Mouse (Mus musculus): ENCODE data around the gene Dpysl5. TPM values are rescaled to one million over a fixed set of nuclear protein-coding genes. Genes with fewer than 3 reads are reported as not detected.
"Not testable (repeated sequence)": the region's sequence is repeated elsewhere in the genome, so short reads cannot be mapped to it uniquely, and the experiment has no call there.

Gene Dpysl5
- polyA plus RNA-seq, 1 experiment = 0.92 TPM

DNA sequence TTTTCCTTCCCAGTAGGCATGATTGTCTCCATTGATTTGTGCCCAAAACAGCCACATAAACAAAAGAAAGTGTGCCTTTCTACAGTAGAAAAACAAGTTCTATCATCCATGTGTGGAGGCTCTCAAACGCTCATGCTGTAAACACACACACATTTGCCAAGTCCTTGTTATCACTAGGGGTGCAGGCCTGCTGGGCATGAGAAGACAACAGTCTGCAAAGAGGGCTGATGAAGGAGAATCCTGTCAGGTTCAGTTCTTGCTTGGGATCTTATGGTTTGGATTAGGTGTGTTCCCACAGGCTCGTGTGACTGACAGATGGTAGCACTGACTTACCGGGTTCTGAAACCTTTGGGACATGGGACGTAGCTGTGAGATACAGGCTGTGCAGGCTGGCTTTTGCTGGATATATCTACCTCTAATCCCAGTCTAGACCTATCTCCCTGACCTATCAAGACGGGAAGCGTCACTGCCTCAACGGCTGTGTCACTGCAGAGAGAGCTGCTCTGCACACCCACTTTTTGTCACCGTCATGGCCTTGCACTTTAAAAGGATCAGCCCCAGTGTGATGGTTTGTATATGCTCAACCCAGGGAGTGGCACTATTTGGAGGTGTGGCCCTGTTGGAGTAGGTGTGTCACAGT lies 10.9 kb upstream of the Dpysl5 start:
- H3K27me3 ChIP-seq (ENCODE audit: control insufficient read depth, insufficient read depth, low read length) = no peaks in the 10 kb centered on the region; the same call in 1 of the 2 replicates
- no peak for DNase-seq
- no peak overlapping the region for H3K4me3 ChIP-seq (ENCODE audit: control insufficient read depth, insufficient read depth, low read length)
- no peaks in the 10 kb centered on the region for H3K4me1 ChIP-seq (replicated peaks; ENCODE audit: control insufficient read depth, insufficient read depth, low read length)
- 88% methylated on average over 8 of the region's 8 CpGs for WGBS
- TF ChIP-seq POLR2A (IDR thresholded peaks at IDR 0.05; ENCODE audit: control insufficient read depth, extremely low read depth, insufficient read depth, low read length, poor library complexity) (no peak), CTCF (IDR thresholded peaks at IDR 0.05; ENCODE audit: borderline replicate concordance, control insufficient read depth, extremely low read depth, insufficient read depth, low read length, poor library complexity) (no peak)
- no peaks in the 10 kb centered on the region for H3K36me3 ChIP-seq (ENCODE audit: control insufficient read depth, insufficient read depth, low read length)
- H3K27ac ChIP-seq (ENCODE audit: control insufficient read depth, insufficient read depth, low read length) = no peak overlapping the region

DNA sequence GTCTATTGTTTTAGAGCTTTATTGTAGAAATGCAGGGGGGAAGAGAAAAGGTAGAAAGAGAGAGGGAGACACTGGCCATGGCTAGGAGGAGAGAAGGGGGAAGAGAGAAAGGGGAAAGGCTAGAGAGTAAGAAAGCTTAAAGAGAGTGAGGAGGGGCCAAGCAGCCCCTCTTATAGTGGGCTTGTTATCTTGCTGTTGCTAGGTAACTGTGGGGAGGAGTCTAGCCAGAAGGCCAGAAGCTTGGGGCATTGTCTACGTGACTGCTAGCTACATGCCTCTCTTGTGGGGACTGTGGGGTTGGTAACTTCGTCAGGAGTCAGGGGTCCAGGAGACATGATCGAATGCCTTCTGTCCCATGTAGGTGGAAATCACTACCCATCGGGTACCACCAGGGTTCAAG lies 10.0 kb upstream of the Dpysl5 start:
- H3K4me3 ChIP-seq (ENCODE audit: control insufficient read depth, insufficient read depth, low read length); H3K27me3 ChIP-seq (ENCODE audit: control insufficient read depth, insufficient read depth, low read length); H3K27ac ChIP-seq (ENCODE audit: control insufficient read depth, insufficient read depth, low read length); DNase-seq; H3K36me3 ChIP-seq (ENCODE audit: control insufficient read depth, insufficient read depth, low read length); H3K4me1 ChIP-seq (replicated peaks; ENCODE audit: control insufficient read depth, insufficient read depth, low read length): not testable (repeated sequence)
- 73% methylated on average over 4 of the region's 4 CpGs for WGBS

GRCm38 (mm10) chr5:30701866-30702265 lies 9.5 kb upstream of the Dpysl5 start:
- Histone ChIP-seq H3K27me3 (ENCODE audit: control insufficient read depth, insufficient read depth, low read length) (no peaks in the 10 kb centered on the region; the same call in 1 of the 2 replicates), H3K4me1 (replicated peaks; ENCODE audit: control insufficient read depth, insufficient read depth, low read length) (no peaks in the 10 kb centered on the region), H3K4me3 (ENCODE audit: control insufficient read depth, insufficient read depth, low read length) (no peak overlapping the region), H3K36me3 (ENCODE audit: control insufficient read depth, insufficient read depth, low read length) (no peaks in the 10 kb centered on the region), H3K27ac (ENCODE audit: control insufficient read depth, insufficient read depth, low read length) (no peak overlapping the region)
- 88% methylated on average over 3 of the region's 3 CpGs for whole genome bisulfite sequencing
- no peak for TF ChIP-seq CTCF (IDR thresholded peaks at IDR 0.05; ENCODE audit: borderline replicate concordance, control insufficient read depth, extremely low read depth, insufficient read depth, low read length, poor library complexity)
- no peak for DNase-seq

DNA sequence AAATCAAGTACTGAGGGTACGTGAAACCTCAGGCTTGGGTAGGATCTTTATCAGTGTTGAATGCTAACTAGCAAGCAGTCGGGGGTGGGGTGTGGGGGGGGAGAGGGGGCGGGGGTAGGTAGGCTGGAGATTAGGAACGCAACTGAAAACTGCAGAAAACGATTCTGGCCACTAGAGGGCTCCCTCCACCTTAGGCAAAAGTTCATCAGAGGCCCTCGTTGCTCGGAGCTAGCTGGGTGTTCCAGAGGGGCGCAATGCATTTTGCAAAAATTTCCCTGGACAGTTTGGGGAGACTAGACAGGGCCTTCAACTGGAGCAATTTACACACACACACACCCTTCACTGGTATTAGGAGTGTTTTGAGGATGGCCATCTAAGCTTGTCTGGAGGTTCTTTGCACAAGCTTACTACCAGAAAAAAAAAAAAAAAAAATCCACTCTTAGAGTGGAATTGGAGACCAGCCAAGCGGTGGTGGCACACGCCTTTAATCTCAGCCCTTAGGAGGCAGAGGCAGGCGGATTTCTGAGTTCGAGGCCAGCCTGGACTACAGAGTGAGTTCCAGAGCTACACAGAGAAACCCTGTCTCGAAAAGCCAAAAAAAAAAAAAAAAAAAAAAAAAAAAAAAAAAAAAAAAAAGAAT lies 1.5 kb upstream of the Dpysl5 start:
- 8% methylated on average over 12 of the region's 13 CpGs for WGBS
- peak; percentile 70 for DNase-seq
- TF ChIP-seq POLR2A (IDR thresholded peaks at IDR 0.05; ENCODE audit: control insufficient read depth, extremely low read depth, insufficient read depth, low read length, poor library complexity) (no peak), CTCF (IDR thresholded peaks at IDR 0.05; ENCODE audit: borderline replicate concordance, control insufficient read depth, extremely low read depth, insufficient read depth, low read length, poor library complexity) (peak; percentile 53; the same call in 1 of the 2 replicates)
- H3K36me3 ChIP-seq (ENCODE audit: control insufficient read depth, insufficient read depth, low read length) = no peaks in the 10 kb centered on the region
- H3K4me3 ChIP-seq (ENCODE audit: control insufficient read depth, insufficient read depth, low read length) = no peak overlapping the region
- peaks cover 18% of the 10 kb centered on the region for H3K4me1 ChIP-seq (replicated peaks; ENCODE audit: control insufficient read depth, insufficient read depth, low read length)
- H3K27me3 ChIP-seq (ENCODE audit: control insufficient read depth, insufficient read depth, low read length) = peaks cover 18% of the 10 kb centered on the region; the same call in 1 of the 2 replicates
- H3K27ac ChIP-seq (ENCODE audit: control insufficient read depth, insufficient read depth, low read length) = no peak overlapping the region

DNA sequence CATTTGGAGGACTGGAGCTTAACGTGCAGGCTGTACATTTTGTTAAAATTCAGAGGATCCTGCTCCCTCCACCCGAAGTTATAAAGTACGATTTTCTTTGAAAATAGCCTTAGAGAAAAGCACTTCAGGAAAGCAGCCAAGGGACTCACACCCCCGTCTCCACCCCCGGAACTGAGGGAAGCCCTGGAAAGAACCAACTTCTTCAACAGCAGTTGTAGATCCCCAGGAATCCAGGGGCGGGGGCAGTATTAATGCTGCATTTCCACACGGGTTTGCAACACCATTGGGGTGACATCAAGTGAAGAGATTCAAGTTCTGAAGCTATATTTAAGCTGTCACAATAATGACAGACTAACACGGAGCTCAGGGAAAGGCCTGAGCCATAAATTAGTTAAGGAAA lies 878 bp upstream of the Dpysl5 start:
- TF ChIP-seq POLR2A (IDR thresholded peaks at IDR 0.05; ENCODE audit: control insufficient read depth, extremely low read depth, insufficient read depth, low read length, poor library complexity) (no peak), CTCF (IDR thresholded peaks at IDR 0.05; ENCODE audit: borderline replicate concordance, control insufficient read depth, extremely low read depth, insufficient read depth, low read length, poor library complexity) (no peak)
- DNase-seq = no peak
- 23% methylated on average over 8 of the region's 8 CpGs for WGBS
- peaks cover 18% of the 10 kb centered on the region; the same call in 1 of the 2 replicates for H3K27me3 ChIP-seq (ENCODE audit: control insufficient read depth, insufficient read depth, low read length)
- peaks cover 18% of the 10 kb centered on the region for H3K4me1 ChIP-seq (replicated peaks; ENCODE audit: control insufficient read depth, insufficient read depth, low read length)
- no peaks in the 10 kb centered on the region for H3K36me3 ChIP-seq (ENCODE audit: control insufficient read depth, insufficient read depth, low read length)
- H3K27ac ChIP-seq (ENCODE audit: control insufficient read depth, insufficient read depth, low read length) = no peak overlapping the region
- H3K4me3 ChIP-seq (ENCODE audit: control insufficient read depth, insufficient read depth, low read length) = no peak overlapping the region

DNA sequence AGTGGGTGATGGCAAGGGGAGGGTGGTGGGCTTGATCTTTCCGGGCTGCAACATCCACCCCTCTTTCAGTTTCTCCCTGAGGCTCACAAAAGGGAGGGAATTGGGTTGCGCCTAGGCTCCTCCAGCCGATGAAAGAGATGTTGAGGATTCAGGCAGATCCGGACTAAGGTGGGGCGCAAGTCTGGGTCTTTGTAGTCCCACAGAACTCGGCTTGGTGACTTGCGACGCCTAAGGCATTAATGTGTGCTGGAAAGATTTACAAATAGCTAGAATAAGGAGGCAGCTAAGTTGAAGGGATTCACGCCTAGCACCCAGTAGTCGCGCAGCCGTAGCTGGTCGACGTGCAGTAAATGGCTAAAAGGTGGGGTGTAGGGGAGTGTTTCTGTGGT lies 632 bp downstream of the Dpysl5 start:
- Histone ChIP-seq H3K27me3 (ENCODE audit: control insufficient read depth, insufficient read depth, low read length) (peaks cover 18% of the 10 kb centered on the region; the same call in 1 of the 2 replicates), H3K4me3 (ENCODE audit: control insufficient read depth, insufficient read depth, low read length) (peak overlapping the region; percentile 41), H3K27ac (ENCODE audit: control insufficient read depth, insufficient read depth, low read length) (no peak overlapping the region), H3K36me3 (ENCODE audit: control insufficient read depth, insufficient read depth, low read length) (no peaks in the 10 kb centered on the region), H3K4me1 (replicated peaks; ENCODE audit: control insufficient read depth, insufficient read depth, low read length) (peaks cover 18% of the 10 kb centered on the region)
- 3% methylated on average over 14 of the region's 14 CpGs for WGBS
- no peak for DNase-seq
- TF ChIP-seq POLR2A (IDR thresholded peaks at IDR 0.05; ENCODE audit: control insufficient read depth, extremely low read depth, insufficient read depth, low read length, poor library complexity) (no peak), CTCF (IDR thresholded peaks at IDR 0.05; ENCODE audit: borderline replicate concordance, control insufficient read depth, extremely low read depth, insufficient read depth, low read length, poor library complexity) (no peak)
